ENCODE assay signal across 1 mouse cellular context in genomic region chr7:80324043-80324815, GRCm38 (mm10).
TF ChIP-seq lines count a peak whose summit lies in the region.

Gene Rccd1 (minus strand): TSS chr7:80324454.

TF ChIP-seq in CH12.LX, 34 proteins besides CTCF, POLR2A, EP300 and RAD21 (continued from another document):
- no peak for TF ChIP-seq ETS1 (conservative IDR thresholded peaks at IDR 0.05; ENCODE audit: low read depth, low read length)
- TF ChIP-seq ELF1 (IDR thresholded peaks at IDR 0.05; ENCODE audit: low read depth, low read length): peak; percentile 89
- peak; percentile 90 for TF ChIP-seq CHD2 (IDR thresholded peaks at IDR 0.05; ENCODE audit: low read length)
- TF ChIP-seq USF1 (IDR thresholded peaks at IDR 0.05; ENCODE audit: low read depth, low read length): no peak
- peak; percentile 88 for TF ChIP-seq BHLHE40 (IDR thresholded peaks at IDR 0.05; ENCODE audit: low read depth, low read length)
- peak; percentile 45; the same call in 1 of the 2 replicates for TF ChIP-seq JUND (conservative IDR thresholded peaks at IDR 0.05; ENCODE audit: low read depth, low read length)
- peak; percentile 83 for TF ChIP-seq NELFE (IDR thresholded peaks at IDR 0.05; ENCODE audit: low read depth, low read length)
- TF ChIP-seq NRF1 (IDR thresholded peaks at IDR 0.05; ENCODE audit: low read depth, low read length): peak; percentile 83
- TF ChIP-seq SIN3A (IDR thresholded peaks at IDR 0.05; ENCODE audit: low read length): peak; percentile 96
- TF ChIP-seq TCF12 (IDR thresholded peaks at IDR 0.05; ENCODE audit: low read depth, low read length): peak; percentile 81; the same call in 1 of the 2 replicates
- TF ChIP-seq POLR2AphosphoS2 (IDR thresholded peaks at IDR 0.05; ENCODE audit: low read depth, low read length): peak; percentile 86
- peak; percentile 98 for TF ChIP-seq MXI1 (IDR thresholded peaks at IDR 0.05; ENCODE audit: low read depth, low read length)
TF ChIP-seq in CH12.LX: peak in this region for 19.
